Mouse (Mus musculus): Measurements from ENCODE around the gene Taf4.
A peak's percentile ranks its signal among the peaks of the same experiment; 100 is the strongest.

Gene Taf4

GRCm38 (mm10) chr2:179976628-179977343 lies at the start of gene Taf4:
TSS of gene Taf4 (minus strand) at chr2:179976646.
- DNase-seq, result peak; percentile 92 to 94

- DNase-seq, result no peak
Observed at GRCm38 (mm10) chr2:180025861-180026200, 49.4 kb upstream of the Taf4 start.

GRCm38 (mm10) chr2:180025135-180025860 lies 48.9 kb upstream of the Taf4 start:
- DNase-seq, result peak in 1 of 2 experiments; percentile 66

GRCm38 (mm10) chr2:180024401-180025098 lies 48.1 kb upstream of the Taf4 start, which contains the start of gene Lsm14b:
TSS of gene Lsm14b (plus strand) at chr2:180024987.
- DNase-seq, result peak; percentile 98 to 100

- no peak for DNase-seq
Observed at GRCm38 (mm10) chr2:180022751-180023150, 46.3 kb upstream of the Taf4 start.

GRCm38 (mm10) chr2:180020919-180021318 lies 44.5 kb upstream of the Taf4 start:
- peak; percentile 37 to 46 for DNase-seq

GRCm38 (mm10) chr2:180020091-180020661 lies 43.7 kb upstream of the Taf4 start:
- DNase-seq, result peak; percentile 54 to 69

- no peak for DNase-seq
Observed at GRCm38 (mm10) chr2:180018573-180018972, 42.1 kb upstream of the Taf4 start.

- DNase-seq, result no peak
Observed at GRCm38 (mm10) chr2:180017632-180018031, 41.2 kb upstream of the Taf4 start.

GRCm38 (mm10) chr2:180013686-180014085 lies 37.2 kb upstream of the Taf4 start:
- DNase-seq, result no peak

- DNase-seq, result no peak
Observed at GRCm38 (mm10) chr2:180011370-180011769, 34.9 kb upstream of the Taf4 start.

GRCm38 (mm10) chr2:180010686-180011085 lies 34.2 kb upstream of the Taf4 start:
- no peak for DNase-seq

GRCm38 (mm10) chr2:180006352-180007017 lies 30.0 kb upstream of the Taf4 start:
- no peak for DNase-seq

GRCm38 (mm10) chr2:180005656-180006351 lies 29.4 kb upstream of the Taf4 start:
- no peak for DNase-seq

- DNase-seq, result no peak
Observed at GRCm38 (mm10) chr2:180001635-180002034, 25.2 kb upstream of the Taf4 start.

GRCm38 (mm10) chr2:179998431-179998830 lies 22.0 kb upstream of the Taf4 start:
- no peak for DNase-seq

- DNase-seq, result no peak
Observed at GRCm38 (mm10) chr2:179993071-179993470, 16.6 kb upstream of the Taf4 start.

GRCm38 (mm10) chr2:179989098-179989497 lies 12.7 kb upstream of the Taf4 start:
- no peak for DNase-seq

- no peak for DNase-seq
Observed at GRCm38 (mm10) chr2:179986437-179987022, 10.1 kb upstream of the Taf4 start.

- DNase-seq, result no peak
Observed at GRCm38 (mm10) chr2:179985695-179986094, 9.2 kb upstream of the Taf4 start.

- no peak for DNase-seq
Observed at GRCm38 (mm10) chr2:179984830-179985229, 8.4 kb upstream of the Taf4 start.

GRCm38 (mm10) chr2:179982715-179983114 lies 6.3 kb upstream of the Taf4 start:
- DNase-seq, result no peak

All from cerebellum, postnatal 36 days (tissue).